Mouse (Mus musculus): ENCODE data around the gene Dut. TPM values are rescaled to one million over a fixed set of nuclear protein-coding genes. Genes with fewer than 3 reads are reported as not detected.

The Dut gene
- 105 and 118 TPM in 2 replicates for polyA plus RNA-seq (2015; fragmentation: Nextera tagmentation; extraction: Ambion mirVana)

DNA sequence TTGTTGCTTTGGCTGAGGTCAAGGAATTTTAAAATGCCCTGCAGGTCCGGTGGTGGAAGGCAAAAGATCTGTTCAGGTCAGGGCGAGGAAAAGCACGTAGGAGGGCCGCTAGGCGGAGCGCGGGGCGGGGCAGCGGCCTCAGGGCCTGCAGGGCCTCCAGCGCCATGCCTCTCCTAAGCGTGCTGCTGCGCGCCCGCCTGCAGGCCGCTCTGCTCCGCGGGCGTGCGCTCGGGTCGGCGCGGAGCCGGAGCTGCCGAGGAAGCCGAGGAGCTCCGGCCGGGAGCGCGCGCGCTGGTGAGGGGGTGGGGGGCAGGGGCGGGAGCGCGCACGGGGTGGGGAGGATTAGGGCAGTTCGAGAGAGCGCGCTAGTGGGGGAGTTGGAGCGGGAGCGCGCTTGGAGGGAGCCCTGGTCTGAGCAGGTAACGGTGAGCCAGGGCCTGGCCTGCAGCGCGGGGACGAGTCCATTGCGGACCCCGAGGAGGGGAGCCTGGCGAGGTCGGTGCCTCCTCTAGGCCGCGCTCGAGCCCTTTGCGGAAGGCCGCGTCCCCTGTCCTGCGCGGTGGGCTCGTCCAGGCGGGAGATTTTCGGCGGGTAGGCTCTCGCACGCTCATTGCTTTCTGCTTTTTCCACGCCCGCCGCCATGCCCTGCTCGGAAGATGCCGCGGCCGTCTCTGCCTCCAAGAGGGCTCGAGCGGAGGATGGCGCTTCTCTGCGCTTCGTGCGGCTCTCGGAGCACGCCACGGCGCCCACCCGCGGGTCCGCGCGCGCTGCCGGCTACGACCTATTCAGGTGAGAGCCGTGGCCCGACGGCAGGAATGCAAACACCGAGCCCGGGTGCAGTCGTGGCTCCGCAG is at the start of gene Dut:
Gene Dut (plus strand): TSS at position 83 of the 854 bp plus-strand sequence.
- Histone ChIP-seq H3K4me2 (replicated peaks) (peak within 1 kb of the TSS; percentile 69), H3K9me3 (no peaks in the 10 kb centered on the region), H3K36me3 (no peaks in the 10 kb centered on the region), H3K9ac (replicated peaks) (peak within 1 kb of the TSS; percentile 78), H3K27ac (replicated peaks) (peak within 1 kb of the TSS; percentile 90), H3K27me3 (no peaks in the 10 kb centered on the region), H3K4me3 (peak within 1 kb of the TSS; percentile 73), H3K4me1 (peaks cover 20% of the 10 kb centered on the region)
- ATAC-seq (replicated peaks) = peak; percentile 99
- under 1% methylated on average over 89 of the region's 96 CpGs for WGBS

DNA sequence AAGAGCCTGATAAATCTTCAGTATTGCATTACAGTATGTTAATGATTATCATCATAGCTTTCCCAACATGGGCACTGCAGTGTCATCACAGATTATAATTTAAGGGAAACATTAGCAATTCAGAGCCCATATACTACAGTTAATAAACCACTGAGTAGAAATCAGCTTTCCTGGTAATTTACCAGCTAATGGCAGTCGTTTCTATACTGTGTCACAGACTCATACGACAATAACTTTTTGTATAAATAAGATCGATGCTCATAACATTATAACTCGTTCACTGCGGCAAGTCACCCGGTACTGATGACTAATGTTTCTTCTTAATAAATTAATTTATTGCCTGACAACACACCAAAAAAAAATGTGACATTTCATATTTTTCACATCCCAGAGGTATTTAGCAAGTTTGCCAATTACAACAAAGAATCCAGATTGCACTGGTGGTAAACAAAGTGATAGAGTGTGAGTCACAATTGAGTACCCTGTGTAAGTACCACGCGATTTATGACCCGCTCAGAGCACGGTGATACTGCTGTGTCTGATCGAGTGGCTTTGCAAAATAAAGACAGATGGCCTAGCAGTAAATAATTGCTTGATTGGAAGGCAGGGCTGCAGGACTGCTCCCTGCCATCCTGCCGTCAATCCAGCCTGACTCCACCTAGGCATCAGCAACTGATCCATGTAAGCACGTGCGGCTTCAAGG is 37.9 kb upstream of the Dut start:
- WGBS = 56% methylated on average over 14 of the region's 14 CpGs
- no peaks in the 10 kb centered on the region for H3K9me3 ChIP-seq
- ATAC-seq (replicated peaks) = peak; percentile 88

DNA sequence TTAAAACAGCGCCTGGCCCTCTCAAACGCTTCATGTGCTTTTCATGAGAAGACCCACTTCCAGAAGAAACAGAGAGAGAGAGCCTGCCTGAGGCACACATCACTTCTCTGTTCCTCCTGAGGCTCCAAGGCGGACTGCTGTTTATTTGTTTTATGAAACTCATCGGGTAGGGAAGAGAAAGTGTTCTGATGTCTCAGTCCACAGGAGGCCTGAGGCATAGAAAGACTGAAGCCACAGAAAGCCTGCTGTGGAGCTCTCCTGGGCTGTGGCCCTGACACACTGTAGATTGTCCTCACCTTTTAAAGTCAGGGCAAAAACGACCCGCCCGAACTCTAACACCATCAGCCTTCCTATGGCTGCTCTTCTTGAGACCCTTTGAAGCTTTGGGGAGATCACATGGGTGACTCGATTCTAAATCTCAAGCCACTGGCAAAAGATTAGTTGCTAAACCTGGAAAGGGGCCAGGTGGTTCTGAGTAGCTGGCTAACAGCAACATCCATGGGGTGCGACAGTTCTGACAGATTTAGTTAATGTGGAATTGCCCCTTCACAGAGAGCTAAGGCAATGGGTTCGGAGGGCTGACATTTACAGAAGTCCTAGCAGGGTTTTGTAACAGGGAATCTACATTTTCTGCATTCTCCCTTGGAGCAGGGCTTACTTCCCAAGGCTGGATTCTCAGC is 35.0 kb upstream of the Dut start:
- Histone ChIP-seq H3K36me3 (no peaks in the 10 kb centered on the region), H3K9me3 (no peaks in the 10 kb centered on the region), H3K9ac (replicated peaks) (no peak overlapping the region), H3K4me3 (no peak overlapping the region), H3K27me3 (no peaks in the 10 kb centered on the region), H3K4me2 (replicated peaks) (no peak overlapping the region), H3K4me1 (0 out of 2 replicates have a peak, but pooled peaks cover 7% of the 10 kb centered on the region), H3K27ac (replicated peaks) (no peak overlapping the region)
- no peak for ATAC-seq (replicated peaks)
- 68% methylated on average over 10 of the region's 10 CpGs for WGBS

More for the DNA sequence above, 37.9 kb upstream of the Dut start:
- H3K4me2 ChIP-seq (replicated peaks) = no peak overlapping the region
- no peaks in the 10 kb centered on the region for H3K36me3 ChIP-seq
- 0 out of 2 replicates have a peak, but pooled peaks cover 7% of the 10 kb centered on the region for H3K4me1 ChIP-seq
- H3K4me3 ChIP-seq = no peak overlapping the region
- H3K27ac ChIP-seq (replicated peaks) = no peak overlapping the region
- no peak overlapping the region for H3K9ac ChIP-seq (replicated peaks)
- no peaks in the 10 kb centered on the region for H3K27me3 ChIP-seq

DNA sequence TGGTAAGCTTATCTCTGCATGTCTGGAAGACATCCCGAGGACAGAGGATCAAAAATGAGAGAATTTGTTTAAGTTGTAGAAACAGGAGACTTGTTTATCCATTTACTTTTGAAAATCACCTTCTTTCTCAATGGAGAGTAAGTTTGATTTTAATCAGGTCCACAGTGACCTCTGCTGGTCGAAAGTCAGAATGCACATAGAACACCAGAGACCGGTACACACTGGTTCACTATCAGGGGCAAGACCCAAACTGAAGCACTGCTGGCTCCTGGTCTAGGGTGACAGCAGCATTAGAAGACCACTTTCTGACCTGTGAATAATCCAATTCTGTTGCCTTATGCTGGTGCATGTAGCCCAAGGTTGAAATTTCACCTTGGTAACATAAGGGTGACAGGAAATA is 32.4 kb upstream of the Dut start:
- no peaks in the 10 kb centered on the region for H3K9me3 ChIP-seq
- no peak overlapping the region for H3K27ac ChIP-seq (replicated peaks)
- no peak overlapping the region for H3K4me3 ChIP-seq
- ATAC-seq (replicated peaks) = peak; percentile 77
- H3K9ac ChIP-seq (replicated peaks) = no peak overlapping the region
- 4% methylated on average over 3 of the region's 3 CpGs for WGBS
- H3K27me3 ChIP-seq = no peaks in the 10 kb centered on the region
- 0 out of 2 replicates have a peak, but pooled peaks cover 3% of the 10 kb centered on the region for H3K4me1 ChIP-seq
- H3K36me3 ChIP-seq = no peaks in the 10 kb centered on the region
- H3K4me2 ChIP-seq (replicated peaks) = no peak overlapping the region

DNA sequence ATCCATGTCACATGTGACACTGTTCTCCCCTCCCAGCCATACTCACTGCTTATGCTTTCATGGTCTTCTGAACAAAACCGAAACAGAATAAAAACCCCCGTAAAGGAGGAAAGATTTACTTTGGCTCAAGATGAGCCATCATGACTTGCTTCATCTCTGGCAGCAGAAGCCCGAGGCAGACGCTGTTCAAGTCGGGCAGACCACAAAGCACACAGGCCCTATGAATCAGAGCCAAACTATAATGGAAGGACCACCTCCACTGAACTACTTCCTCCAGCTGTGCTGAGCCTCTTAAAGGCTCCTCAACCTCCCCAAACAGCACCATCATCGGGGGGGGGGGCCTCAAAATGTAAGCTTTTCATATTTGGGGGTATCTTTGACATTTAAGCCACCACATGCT is 29.7 kb upstream of the Dut start:
- Histone ChIP-seq H3K4me1 (no peaks in the 10 kb centered on the region), H3K9ac (replicated peaks) (no peak overlapping the region), H3K4me2 (replicated peaks) (no peak overlapping the region), H3K27me3 (no peaks in the 10 kb centered on the region), H3K27ac (replicated peaks) (no peak overlapping the region), H3K36me3 (no peaks in the 10 kb centered on the region), H3K9me3 (no peaks in the 10 kb centered on the region), H3K4me3 (no peak overlapping the region)
- 72% methylated on average over 6 of the region's 6 CpGs for WGBS
- no peak for ATAC-seq (replicated peaks)

DNA sequence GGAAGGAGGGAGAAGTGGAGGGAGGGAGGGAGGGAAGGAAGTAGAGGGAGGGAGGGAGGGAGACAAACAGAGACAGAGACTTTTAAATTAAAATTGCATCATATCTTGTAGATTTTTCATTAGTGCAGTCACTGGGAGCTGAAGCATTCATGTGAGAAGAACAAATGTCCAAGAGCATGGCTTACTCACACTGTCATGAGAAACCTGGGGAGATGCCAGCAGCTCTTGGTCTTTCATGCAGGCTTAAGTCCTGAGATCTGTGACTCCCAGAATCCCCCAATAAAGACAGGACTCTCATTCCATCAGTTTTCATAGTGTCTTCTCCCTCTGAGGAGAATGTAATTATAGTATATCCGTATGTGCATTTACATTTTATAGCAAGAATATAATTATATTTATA is 28.4 kb upstream of the Dut start:
- no peak for ATAC-seq (replicated peaks)
- H3K4me3 ChIP-seq = no peak overlapping the region
- H3K36me3 ChIP-seq = no peaks in the 10 kb centered on the region
- H3K27ac ChIP-seq (replicated peaks) = no peak overlapping the region
- WGBS = 95% methylated on average over 1 of the region's 1 CpGs
- H3K9ac ChIP-seq (replicated peaks) = no peak overlapping the region
- H3K4me1 ChIP-seq = no peaks in the 10 kb centered on the region
- no peak overlapping the region for H3K4me2 ChIP-seq (replicated peaks)
- no peaks in the 10 kb centered on the region for H3K9me3 ChIP-seq
- no peaks in the 10 kb centered on the region for H3K27me3 ChIP-seq

DNA sequence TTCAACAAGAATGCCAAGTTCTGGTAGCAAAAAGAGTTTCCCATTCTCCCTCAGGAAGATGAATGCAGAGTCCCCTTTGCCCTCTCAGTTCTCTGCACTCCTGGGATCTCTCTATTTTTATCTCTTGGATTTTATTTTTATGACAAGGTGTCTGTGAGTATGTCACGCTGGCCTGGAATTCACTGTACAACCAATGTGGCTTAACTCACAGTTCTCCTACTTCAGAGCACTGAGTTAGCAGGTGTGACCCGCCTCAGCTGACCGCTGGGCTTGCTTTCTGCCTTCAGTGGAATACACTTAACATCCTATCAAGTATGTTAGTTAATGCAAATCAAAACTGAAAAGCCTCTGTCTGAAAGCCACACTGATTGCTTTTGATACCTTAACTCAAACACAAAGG is 27.7 kb upstream of the Dut start:
- WGBS = 62% methylated on average over 3 of the region's 3 CpGs
- H3K9me3 ChIP-seq = no peaks in the 10 kb centered on the region
- no peak overlapping the region; the same call in 1 of the 2 replicates for H3K27ac ChIP-seq (replicated peaks)
- no peak for ATAC-seq (replicated peaks)
- no peaks in the 10 kb centered on the region for H3K4me1 ChIP-seq
- no peaks in the 10 kb centered on the region for H3K36me3 ChIP-seq
- H3K4me3 ChIP-seq = no peak overlapping the region
- H3K4me2 ChIP-seq (replicated peaks) = no peak overlapping the region
- no peak overlapping the region for H3K9ac ChIP-seq (replicated peaks)
- no peaks in the 10 kb centered on the region for H3K27me3 ChIP-seq

DNA sequence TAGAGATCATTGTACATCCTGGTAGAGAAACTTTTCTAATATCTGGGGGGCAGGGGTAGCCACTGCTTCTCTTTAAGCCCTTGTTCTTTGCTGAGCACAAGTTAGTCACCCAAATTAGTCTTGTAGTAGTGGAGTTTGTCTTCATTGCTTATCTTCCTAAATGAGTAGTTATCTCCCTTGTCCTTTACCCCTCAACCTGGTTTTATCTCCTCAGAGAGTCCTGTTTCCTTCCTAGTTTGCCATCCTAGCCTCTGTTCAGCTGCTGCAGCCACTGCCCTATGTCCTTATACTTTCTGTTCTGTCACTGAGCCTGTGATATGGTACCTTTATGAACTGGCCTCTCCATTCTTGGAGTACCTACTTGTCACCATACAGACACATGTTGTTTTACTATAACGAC is 25.3 kb upstream of the Dut start:
- Histone ChIP-seq H3K27me3 (no peaks in the 10 kb centered on the region), H3K4me1 (no peaks in the 10 kb centered on the region), H3K9ac (replicated peaks) (no peak overlapping the region), H3K9me3 (no peaks in the 10 kb centered on the region), H3K36me3 (no peaks in the 10 kb centered on the region), H3K4me3 (no peak overlapping the region), H3K27ac (replicated peaks) (no peak overlapping the region), H3K4me2 (replicated peaks) (no peak overlapping the region)
- no peak for ATAC-seq (replicated peaks)
- 83% methylated on average over 1 of the region's 1 CpGs for WGBS

DNA sequence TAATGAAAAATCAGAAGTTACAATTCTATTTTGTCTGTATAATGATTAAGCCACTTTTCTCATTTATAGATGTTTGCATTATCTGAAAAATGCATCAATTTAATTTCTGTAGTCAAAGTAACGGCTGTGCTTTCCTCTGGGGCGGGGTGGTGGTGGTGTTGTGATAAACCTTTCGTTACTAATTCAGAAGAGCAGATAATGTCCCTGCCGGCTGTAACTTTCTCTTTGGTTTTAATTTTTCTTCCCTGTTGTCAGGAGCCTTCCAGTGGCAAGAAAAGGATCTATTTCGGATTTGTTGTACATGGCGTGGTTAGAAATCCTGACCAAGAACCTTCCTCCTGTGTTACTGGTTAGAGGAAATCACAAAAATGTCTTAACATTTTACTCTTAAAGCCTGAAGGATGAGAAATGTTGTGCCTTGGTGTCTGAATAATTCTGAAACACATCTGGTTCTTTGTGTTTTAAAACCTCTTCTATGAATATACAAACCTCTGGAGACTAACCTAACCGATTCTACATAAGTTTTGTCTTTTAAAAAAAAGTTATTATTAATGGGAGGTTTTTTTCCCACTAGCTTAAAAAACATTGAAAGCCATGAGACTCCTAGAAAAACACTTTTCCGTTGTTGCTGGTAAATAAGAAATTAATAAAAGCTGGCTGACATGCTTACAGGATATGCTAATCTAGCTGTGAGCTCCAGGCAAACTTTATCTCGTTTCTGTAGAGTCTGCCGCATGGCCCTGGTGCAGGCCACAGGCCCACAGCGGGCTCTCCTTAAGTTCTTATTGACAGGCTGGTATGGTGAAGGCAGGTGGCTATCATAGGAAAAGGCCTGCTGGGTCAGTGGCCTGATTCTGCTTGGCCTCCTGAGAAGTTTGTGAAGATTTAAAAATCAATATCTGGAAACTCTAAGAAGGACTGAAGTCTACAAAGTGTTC is 18.2 kb upstream of the Dut start:
- Histone ChIP-seq H3K27ac (replicated peaks) (no peak overlapping the region), H3K4me2 (replicated peaks) (no peak overlapping the region), H3K9me3 (no peaks in the 10 kb centered on the region), H3K4me1 (no peaks in the 10 kb centered on the region), H3K4me3 (no peak overlapping the region), H3K9ac (replicated peaks) (no peak overlapping the region), H3K27me3 (no peaks in the 10 kb centered on the region), H3K36me3 (no peaks in the 10 kb centered on the region)
- ATAC-seq (replicated peaks) = no peak
- 90% methylated on average over 11 of the region's 11 CpGs for WGBS

DNA sequence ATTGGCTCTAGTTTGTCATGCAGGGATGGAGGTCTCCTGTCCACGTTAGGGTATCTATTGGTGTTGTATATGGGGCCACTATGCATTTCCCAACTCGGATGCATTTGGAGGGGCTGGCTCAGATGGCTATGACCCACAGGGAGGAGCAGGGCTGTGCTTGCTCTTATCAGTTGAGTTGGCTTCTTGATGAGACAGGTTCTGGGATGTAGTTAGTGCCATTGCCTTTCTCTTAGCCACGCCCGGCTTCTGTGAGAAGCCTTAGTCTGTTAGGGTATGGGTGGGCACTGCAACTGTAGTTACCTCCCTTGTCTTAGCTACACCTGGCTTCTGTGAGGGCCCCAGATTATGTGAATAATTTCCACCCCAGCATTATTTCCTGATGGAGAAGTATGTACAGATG is 14.8 kb upstream of the Dut start:
- no peak for ATAC-seq (replicated peaks)
- 87% methylated on average over 4 of the region's 4 CpGs for WGBS

DNA sequence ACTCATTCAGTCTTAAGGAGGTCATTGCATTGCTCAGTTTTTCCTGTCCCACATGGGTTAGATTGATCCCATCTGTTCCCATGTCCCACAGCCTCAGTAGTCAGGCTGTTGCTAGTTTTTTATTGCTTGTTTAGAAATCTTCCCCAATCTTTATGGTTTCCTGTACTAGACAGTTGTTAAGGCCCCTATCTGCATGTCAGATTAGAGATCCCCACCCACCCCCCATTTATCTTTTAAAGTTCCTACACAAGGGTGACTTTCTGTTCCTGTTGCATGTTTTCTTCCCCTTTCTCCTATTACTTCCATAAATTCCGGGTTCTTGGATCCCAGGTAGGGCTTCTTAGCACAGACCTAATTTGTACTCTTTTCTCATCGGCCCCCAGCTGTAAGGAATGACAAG is 13.5 kb upstream of the Dut start:
- ATAC-seq (replicated peaks) = no peak
- Histone ChIP-seq H3K4me2 (replicated peaks) (no peak overlapping the region), H3K9me3 (no peaks in the 10 kb centered on the region), H3K27me3 (no peaks in the 10 kb centered on the region), H3K27ac (replicated peaks) (no peak overlapping the region), H3K9ac (replicated peaks) (no peak overlapping the region), H3K4me3 (no peak overlapping the region), H3K4me1 (no peaks in the 10 kb centered on the region), H3K36me3 (no peaks in the 10 kb centered on the region)
- WGBS = 87% methylated on average over 2 of the region's 2 CpGs

More for the DNA sequence above, 14.8 kb upstream of the Dut start:
- Histone ChIP-seq H3K36me3 (no peaks in the 10 kb centered on the region), H3K4me1 (no peaks in the 10 kb centered on the region), H3K9me3 (no peaks in the 10 kb centered on the region), H3K9ac (replicated peaks) (no peak overlapping the region), H3K4me3 (no peak overlapping the region), H3K27me3 (no peaks in the 10 kb centered on the region), H3K27ac (replicated peaks) (no peak overlapping the region), H3K4me2 (replicated peaks) (no peak overlapping the region)

Measured in forebrain, embryonic 15.5 days (tissue).